Mouse (Mus musculus) lung, postnatal 0 days (tissue): ENCODE measurements at regions not wholly inside any gene's neighbourhood (a gene's known extent, or its start where the extent isn't known, plus 50 kb on each side); places are given as distances from the start of the nearest gene placed in this dataset.

ENCODE experiments used
- CTCF ChIP-seq: IDR thresholded peaks from 2 replicates; pipeline ENCODE4 v1.5.1; 2016; ENCODE audit warnings: antibody characterized with exemption, mild to moderate bottlenecking
- EP300 ChIP-seq: IDR thresholded peaks from 2 replicates; pipeline ENCODE4 v1.6.1; 2016; ENCODE audit warnings: antibody characterized with exemption, mild to moderate bottlenecking, control low read depth

- TF ChIP-seq CTCF, result no peak
- TF ChIP-seq EP300, result no peak
Observed at GRCm38 (mm10) chr13:57236917-57237316, 341.1 kb upstream of the Trpc7 start.
